Mouse (Mus musculus): ENCODE measurements at regions not wholly inside any gene's neighbourhood (a gene's known extent, or its start where the extent isn't known, plus 50 kb on each side); places are given as distances from the start of the nearest gene placed in this dataset.

GRCm38 (mm10) chr6:31262651-31263050, 135.9 kb upstream of the Mkln1 start:
- TF ChIP-seq POLR2A (IDR thresholded peaks at IDR 0.05; ENCODE audit: low read depth, low read length) = no peak
- TF ChIP-seq CTCF (conservative IDR thresholded peaks at IDR 0.05; ENCODE audit: insufficient read depth, insufficient read length, low read depth, low read length) = no peak

Measured in kidney, adult 2 months (tissue).